Mouse (Mus musculus): ENCODE measurements around the gene Stra6.

The Stra6 gene

GRCm38 (mm10) chr9:58099836-58100565, 36.4 kb downstream of the Stra6 start:
- no peak for DNase-seq

GRCm38 (mm10) chr9:58102013-58102412, 38.4 kb downstream of the Stra6 start:
- DNase-seq, result no peak

DNA sequence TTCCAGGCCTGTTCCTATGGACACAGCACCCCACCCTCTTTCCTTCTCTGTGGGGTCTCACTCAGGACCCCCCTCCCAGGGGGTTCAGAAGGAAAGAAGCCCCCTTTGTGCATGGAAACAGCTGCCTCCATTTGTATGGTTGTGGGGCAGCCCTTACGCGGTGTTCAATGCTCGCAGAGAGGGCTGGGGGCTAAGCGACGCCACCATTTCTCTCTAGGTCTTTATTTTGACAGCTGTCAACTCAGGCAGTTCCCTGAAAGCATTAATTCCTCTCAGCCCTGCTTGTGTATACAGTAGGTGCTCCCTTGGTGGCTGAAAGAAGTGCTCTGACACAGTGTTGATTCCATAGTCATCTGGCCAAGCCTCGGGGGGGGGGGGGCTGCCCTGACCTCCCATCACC, 40.1 kb downstream of the Stra6 start:
- DNase-seq, result no peak

DNA sequence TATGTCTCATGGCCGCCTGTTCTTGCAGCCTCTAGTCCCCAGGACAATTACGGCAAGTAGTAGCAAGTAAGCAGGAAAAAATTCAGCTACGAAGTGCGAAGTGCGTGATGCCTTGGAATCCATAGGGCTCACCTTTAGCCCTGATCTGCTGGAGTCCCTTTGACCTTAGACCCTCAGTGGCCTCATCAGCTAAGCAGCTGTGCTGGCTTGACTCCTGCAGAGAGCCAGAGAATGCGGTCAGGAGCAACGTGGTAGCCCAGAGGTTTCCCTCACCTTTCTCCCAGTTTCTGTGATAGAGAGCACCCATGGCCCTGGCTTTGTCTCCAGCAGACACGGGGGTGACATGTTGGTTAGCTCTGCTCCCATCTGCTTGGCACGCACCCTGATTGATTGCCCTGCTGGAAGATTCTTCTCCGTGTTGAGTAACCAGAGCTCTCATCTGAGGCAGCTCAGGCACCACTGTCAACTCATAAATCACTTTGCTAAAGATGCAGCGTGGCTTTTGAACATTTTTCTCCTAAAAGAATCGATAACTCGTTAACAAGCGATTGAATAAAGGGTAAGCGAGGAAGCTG, 42.1 kb downstream of the Stra6 start:
- DNase-seq, result no peak

GRCm38 (mm10) chr9:58107494-58107893, 43.9 kb downstream of the Stra6 start:
- peak in 1 of 2 experiments; percentile 42 for DNase-seq

DNA sequence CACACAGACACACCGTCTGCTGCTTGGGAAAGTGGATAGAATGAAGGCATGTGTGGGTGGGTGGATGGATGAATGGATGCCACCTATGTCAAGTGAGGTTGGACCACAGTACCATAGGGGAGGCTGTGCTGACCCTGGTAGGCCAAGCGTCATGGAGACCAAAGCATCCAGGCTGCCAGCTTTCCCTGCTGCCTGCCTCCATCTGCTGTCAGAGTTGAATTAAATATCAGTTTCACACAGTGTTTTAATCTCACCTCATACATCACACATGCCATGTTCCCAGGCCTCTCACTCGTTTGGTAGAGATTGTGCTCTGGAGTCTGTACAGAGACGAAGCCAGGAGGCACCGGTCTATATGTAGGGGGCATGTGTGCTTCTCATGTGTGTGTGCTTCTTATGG, 47.2 kb downstream of the Stra6 start:
- no peak for DNase-seq

DNA sequence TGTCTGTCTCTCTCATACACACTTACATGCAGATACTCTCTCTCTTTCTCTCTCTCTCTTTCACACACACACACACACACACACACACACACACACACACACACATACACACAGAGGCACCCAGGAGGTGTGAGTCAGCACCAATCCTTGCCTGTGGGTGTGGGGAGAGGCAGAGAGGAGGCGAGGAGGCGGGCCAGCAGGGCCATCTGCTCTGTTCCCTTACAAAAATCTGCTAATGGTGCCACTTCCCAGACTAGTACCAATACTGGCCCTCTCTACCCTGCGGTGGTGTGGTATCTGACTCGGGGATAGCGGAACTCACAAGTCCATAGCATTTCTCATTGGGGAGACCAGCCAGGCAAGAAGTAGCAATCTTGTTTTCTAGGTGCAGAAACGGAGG, 47.8 kb downstream of the Stra6 start:
- DNase-seq, result no peak

DNA sequence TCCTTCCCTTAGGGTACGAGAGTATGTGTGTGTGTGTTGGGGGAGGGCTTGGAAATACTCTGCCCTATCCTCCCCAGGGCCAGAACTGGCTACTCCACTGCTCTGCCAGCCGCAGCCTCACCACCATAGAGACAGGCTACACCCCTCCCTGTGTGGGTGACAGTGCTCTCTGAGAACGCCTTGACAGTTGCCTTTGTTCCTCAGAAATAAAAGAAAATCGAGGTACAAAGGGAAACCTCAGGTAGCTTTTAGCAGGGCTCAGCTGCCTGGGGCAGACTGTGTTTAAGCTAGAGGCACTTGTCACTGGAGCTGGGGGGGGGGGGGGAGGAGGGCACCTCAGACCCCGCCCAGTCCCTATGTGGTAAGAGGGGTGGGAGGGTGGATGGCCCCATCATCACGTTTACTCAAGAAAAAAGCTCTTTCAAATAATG, 48.7 kb downstream of the Stra6 start:
- DNase-seq, result no peak

- no peak for DNase-seq
Observed at GRCm38 (mm10) chr9:58112866-58113278, 49.3 kb downstream of the Stra6 start.

DNA sequence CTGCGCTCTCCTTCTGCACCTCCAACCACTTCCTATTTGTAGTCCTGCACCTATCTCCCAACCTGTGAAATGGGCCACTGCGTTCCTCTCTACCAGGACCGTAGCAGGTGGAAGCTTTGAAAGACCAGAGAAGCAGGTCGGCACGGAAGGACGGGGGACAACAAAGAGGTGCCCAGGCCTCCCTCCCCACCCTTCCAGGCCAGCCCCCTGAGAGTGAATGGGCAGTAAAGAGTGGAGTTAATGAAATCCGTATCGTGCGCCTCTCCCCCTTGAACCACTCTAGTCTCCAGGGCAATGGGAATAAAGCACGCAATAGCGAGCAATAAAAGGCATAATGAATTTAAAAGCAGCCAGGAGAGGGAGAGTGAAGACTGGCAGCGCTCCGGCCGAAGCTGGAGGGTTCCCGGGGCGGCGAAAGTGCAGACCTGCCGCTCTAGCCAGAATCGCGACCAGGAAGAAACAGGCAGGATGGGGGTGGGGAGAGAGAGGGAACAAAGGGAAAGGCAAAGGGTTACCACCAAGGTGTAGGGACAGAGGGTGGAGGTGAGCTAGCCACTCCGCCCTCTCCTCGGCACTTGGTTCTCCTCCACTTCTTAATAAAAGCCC, 49.8 kb downstream of the Stra6 start:
- DNase-seq, result no peak

DNA sequence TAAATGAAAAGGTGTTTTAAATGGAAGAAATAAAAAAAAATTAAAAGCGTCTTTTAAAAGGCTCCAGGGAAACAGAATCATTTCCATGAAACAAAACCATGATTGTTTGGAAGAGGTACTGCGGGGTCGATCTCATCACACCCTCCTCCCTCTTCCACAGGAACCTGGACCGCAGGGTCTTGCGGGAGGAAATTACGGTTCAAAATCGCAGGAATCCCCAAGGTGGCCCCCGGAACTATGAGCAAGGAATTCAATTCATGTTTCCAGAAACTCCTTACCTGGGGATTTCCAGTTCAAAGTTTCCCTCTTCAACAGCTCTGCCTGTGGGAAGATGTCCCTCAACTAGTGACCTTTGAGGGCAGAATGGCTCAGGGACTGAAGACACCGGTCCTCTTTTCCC, 50.4 kb downstream of the Stra6 start:
- no peak for DNase-seq

DNA sequence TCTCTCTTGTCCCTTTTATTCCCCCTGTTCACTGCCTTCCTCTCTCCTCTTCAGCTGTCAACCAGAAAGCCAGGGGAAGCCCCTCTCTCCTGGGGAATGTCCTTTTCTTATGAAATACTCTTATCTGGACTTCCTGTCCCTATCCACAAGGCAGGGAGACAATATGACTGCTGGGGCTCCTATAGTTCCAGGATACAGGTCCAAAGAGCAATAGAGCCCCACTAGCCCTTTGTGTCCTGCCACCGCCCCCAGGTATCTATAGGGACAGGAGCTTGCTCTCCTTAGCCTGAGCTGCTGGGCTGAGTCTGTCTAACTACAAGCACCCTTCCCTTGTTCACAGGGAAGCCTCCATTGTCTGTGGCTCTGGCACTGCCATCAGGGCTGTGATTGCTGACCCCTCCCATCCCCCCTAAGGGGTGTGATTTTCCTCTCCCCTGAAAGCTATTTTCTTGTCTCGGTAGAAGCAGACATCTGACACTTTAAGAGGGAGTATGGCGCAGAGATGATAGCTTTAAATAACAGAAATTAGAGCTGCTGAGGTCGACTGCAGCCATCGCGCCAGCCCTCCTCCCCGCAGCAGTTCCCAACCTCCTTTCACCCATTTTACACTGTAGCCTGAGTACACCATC, 51.8 kb downstream of the Stra6 start:
- DNase-seq, result no peak

- DNase-seq, result no peak
Observed at GRCm38 (mm10) chr9:58116024-58116651, 52.5 kb downstream of the Stra6 start.

GRCm38 (mm10) chr9:58118671-58119070, 55.1 kb downstream of the Stra6 start, which contains the start of gene Ccdc33:
Ccdc33 (minus strand) TSS chr9:58118823.
- DNase-seq, result peak in 1 of 2 experiments; percentile 22

DNA sequence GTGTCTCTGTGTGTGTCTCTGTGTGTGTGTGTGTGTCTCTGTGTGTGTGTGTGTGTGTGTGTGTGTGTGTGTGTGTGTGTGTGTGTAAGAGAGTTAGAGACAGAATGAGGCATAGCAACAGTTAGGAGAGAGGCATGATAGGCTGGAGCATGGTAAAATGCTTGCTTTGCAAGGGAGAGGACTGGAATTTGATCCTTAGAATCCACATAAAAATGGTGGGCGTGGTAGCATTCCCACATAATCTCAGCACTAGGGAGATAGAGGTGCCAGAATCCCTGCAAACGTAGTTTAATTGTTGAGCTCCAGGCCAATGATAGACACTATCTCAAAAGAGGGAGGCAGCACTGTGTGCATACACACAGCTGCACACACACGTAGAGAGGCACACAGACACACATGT, 61.5 kb downstream of the Stra6 start:
- no peak for DNase-seq

- DNase-seq, result no peak
Observed at GRCm38 (mm10) chr9:58125811-58126210, 62.2 kb downstream of the Stra6 start.

GRCm38 (mm10) chr9:58128926-58129413, 65.4 kb downstream of the Stra6 start:
- no peak for DNase-seq

DNA sequence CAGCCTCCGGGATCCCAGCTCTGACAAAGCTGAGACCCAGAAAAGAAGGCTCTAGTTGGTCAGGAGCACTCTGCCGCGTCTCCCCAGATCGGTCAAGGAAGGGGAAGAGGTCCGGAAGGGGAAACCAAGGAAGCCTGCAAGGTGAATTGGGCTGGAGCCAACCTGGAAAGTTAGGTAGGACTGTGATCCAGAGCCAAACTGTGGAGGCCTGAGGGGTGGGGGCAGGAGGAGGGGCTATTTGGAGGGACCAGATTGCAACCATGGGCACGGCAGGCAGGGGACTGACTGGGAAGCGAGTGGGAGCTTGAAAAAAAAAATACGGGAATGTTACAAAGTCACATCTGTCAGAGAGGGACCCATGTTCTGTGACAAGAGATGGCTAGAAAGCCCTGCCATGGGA, 65.9 kb downstream of the Stra6 start:
- DNase-seq, result no peak

DNA sequence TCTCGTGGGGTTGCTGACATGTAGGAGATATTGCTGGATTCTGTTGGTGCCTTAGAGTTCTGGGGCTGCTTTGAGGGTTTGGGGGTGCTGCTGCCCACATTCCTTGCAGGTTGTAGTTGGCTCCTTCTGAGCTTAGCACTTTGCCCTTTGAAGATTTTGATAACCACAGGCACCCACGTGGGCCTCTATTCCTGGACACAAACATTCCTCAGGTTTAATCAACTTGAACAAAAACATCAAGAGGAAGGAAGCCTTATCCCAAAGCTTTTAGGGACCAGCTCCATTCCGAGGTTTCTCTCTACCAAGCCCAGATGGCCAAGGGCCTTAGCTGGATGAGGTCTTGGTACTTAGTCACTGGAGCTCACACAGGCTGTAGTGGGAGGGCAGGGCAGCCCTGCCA, 67.3 kb downstream of the Stra6 start:
- DNase-seq, result no peak

DNA sequence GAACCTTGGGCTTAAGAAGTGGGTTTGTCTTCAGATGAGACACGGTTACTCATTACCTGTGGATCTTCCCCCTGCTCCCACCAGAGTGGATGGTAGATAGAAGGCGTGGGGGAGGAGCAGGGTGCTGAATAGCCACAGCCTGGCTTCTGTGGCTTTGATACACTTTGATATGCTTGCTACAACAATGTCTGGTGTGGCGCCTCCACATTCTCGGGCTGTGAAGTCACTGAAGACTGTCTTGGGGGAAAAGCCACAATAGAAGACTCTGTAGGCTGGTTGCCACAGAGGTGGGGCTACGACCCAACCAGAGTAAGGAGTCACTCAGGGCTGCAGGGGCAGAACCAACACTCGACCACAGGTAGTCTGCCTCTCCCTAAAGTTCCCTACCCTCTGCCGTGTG, 68.1 kb downstream of the Stra6 start:
- no peak for DNase-seq

GRCm38 (mm10) chr9:58133893-58134884, 70.6 kb downstream of the Stra6 start:
- DNase-seq, result no peak

- no peak for DNase-seq
Observed at GRCm38 (mm10) chr9:58134906-58135305, 71.3 kb downstream of the Stra6 start.
